Mouse (Mus musculus) forebrain, embryonic 12.5 days (tissue): ENCODE data around the gene Setmar. TPM values are rescaled to one million over a fixed set of nuclear protein-coding genes. Genes with fewer than 3 reads are reported as not detected.

Experiments
- ATAC-seq: fragments of 200-750 bp; cut with Nextera tagmentation; 2 replicates; pipeline ENCODE4 v1.8.0; 2017; ENCODE audit warnings: moderate TSS enrichment; ENCODE audit not compliant: low FRiP score
- H3K27ac ChIP-seq: fragments of 300-500 bp; sonication (generic); 2 replicates; pipeline ENCODE4 v1.5.1; 2016; ENCODE audit warnings: mild to moderate bottlenecking
- H3K27me3 ChIP-seq: fragments of 300-500 bp; sonication (generic); 2 replicates; pipeline ENCODE4 v1.6.1; 2016; ENCODE audit warnings: mild to moderate bottlenecking
- H3K36me3 ChIP-seq: fragments of 300-500 bp; sonication (generic); replicated peaks from 2 replicates; pipeline ENCODE4 v1.6.1; 2016; ENCODE audit warnings: mild to moderate bottlenecking
- H3K4me1 ChIP-seq: fragments of 300-500 bp; sonication (generic); 2 replicates; pipeline ENCODE4 v1.6.1; 2016
- H3K4me2 ChIP-seq: fragments of 300-500 bp; sonication (generic); 2 replicates; pipeline ENCODE4 v1.6.1; 2016; ENCODE audit warnings: mild to moderate bottlenecking, moderate library complexity
- H3K4me3 ChIP-seq: fragments of 300-500 bp; sonication (generic); replicated peaks from 2 replicates; pipeline ENCODE4 v1.5.1; 2016; ENCODE audit warnings: mild to moderate bottlenecking
- H3K9ac ChIP-seq: fragments of 300-500 bp; sonication (generic); 2 replicates; pipeline ENCODE4 v1.6.1; 2016; ENCODE audit warnings: mild to moderate bottlenecking
- H3K9me3 ChIP-seq: fragments of 300-500 bp; sonication (generic); 2 replicates; pipeline ENCODE4 v1.6.1; 2016
- WGBS: fragments of 180-500 bp; shearing (Covaris S2); methylation state at CpG from one replicate; pipeline ENCODE4 v1.1.7; 2016; 5-methylcytosine and 5-hydroxymethylcytosine counted together
- polyA plus RNA-seq: library from polyadenylated mRNA; unstranded; fragments of >200 nt; fragmentation: Nextera tagmentation; extraction: Ambion mirVana; gene quantifications from 2 replicates; pipeline ENCODE4 v1.2.1, GENCODE M21; 2016

Setmar gene
- polyA plus RNA-seq, 1 experiment from 2014 or later = 7.3 TPM

- WGBS = 89% methylated on average over 3 of the region's 3 CpGs
- Histone ChIP-seq H3K27ac (no peak overlapping the region), H3K9me3 (no peaks in the 10 kb centered on the region), H3K4me1 (no peaks in the 10 kb centered on the region; the same call in 1 of the 2 replicates), H3K4me3 (no peak overlapping the region), H3K4me2 (no peak overlapping the region), H3K9ac (no peak overlapping the region), H3K36me3 (no peaks in the 10 kb centered on the region), H3K27me3 (no peaks in the 10 kb centered on the region)
- no peak for ATAC-seq
Measured at GRCm38 (mm10) chr6:108126631-108127030, 61.8 kb downstream of the Setmar start.

Other genes starting within 250 kb of the Setmar start
- 17.0 and 17.1 TPM in 2 replicates for gene Sumf1, start 120.5 kb downstream of the Setmar start, polyA plus RNA-seq
- gene Itpr1, start 148.1 kb downstream of the Setmar start, polyA plus RNA-seq = 10.2 and 10.6 TPM in 2 replicates